Mouse (Mus musculus) spleen, embryonic (tissue): ENCODE data around the gene Cep350.

ENCODE experiments used
- CTCF ChIA-PET: fragments of 350-600 bp; sonication (Branson Sonifier 250); formaldehyde crosslinking; loops from one replicate; lab custom pipeline; 2022; lab: Charles Lee

The Cep350 gene

DNA sequence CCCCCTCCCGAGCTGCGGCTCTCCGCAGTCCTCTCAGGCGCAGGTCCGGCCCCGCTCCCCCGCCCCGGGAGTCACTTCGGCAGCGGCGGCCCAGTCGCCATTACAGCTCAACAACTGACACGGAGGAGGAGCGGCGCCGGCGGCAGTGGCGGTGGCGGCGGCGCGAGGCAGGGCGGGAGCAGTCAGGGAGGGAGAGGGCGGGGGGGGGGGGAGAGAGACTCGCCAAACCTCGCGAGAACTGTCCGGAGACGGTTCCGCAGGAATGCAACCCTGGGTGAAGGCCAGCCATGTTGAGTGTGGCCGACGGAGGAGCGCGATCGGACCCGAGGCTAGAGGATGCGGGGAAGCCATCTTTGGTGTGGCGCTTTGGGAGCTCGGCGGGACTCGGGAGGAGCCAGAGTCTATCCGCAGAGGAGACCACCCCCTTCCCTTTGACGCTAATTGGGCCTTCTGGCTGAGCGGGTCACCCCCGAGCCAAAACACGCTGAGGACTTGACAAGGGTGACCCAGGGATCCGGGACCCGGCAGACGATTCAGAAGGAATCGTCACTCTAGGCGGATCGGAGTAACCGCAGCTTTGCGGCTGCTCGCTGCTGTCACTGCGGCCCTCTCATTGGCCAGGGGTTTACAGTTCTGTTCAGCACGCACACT lies at the start of gene Cep350:
Cep350 (minus strand) TSS at position 188 of the 651 bp plus-strand sequence.
- CTCF ChIA-PET, result no interaction called here

DNA sequence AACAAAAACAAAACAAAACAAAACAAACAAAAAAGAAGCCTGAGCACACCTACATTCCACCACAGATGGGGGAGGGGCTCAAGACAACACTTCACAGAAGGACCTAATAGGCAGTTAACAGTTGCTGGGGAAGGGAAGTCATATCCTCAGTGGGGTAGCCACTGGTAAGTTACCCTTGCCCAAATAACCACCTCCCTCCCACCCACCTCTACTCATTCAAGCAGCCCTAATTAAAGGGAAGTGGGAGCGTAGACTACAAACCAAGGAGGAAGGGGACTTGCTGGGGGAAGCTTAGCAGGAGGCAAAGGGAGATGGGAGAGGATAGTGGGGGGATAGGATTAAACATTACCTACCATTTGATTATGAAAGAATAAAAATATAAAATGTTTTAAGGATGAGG lies 47.3 kb upstream of the Cep350 start:
- CTCF ChIA-PET, result no interaction called here

DNA sequence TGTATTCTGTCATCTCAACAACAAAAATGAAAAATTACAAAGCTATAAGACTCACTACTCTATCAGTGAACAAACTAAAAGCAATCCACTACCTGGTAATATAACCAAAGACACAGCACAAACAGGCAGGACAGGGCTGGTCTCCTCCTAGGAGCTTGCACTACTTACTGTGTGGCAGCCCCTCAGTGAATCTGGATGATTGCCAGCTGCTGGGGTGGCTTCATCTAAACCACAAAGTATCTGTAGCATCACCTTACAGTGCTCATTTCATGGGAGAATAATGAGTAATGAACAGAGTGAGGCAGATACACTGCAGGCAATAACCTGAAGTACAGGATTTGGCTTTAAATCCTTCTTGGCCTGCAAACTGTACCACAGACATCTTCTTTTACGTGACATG lies 46.7 kb upstream of the Cep350 start:
- CTCF ChIA-PET, result no interaction called here

DNA sequence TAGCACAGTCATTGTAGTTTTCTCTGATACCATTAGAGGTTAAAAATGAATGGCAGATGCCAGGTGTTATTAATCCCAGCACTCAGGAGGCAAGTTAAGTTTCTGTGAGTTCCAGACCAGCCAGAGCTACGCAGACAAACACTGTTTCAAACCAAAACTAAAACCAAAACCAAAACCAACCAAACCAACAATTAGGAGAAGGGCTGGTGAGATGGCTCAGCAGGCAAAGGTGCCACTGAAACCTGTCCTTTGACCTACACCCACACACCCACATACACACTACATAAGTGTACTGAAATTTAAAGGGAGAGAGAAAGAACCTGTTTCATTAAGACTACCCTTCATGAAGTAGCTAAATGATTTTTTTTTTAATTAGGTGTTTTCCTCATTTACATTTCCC lies 35.9 kb upstream of the Cep350 start:
- CTCF ChIA-PET, result interaction anchor here (0.6 to 0.7 kb wide), 2 partner anchors 14 to 39 kb away, joined by 3 to 4 read pairs; no protein-coding TSS in a partner anchor

DNA sequence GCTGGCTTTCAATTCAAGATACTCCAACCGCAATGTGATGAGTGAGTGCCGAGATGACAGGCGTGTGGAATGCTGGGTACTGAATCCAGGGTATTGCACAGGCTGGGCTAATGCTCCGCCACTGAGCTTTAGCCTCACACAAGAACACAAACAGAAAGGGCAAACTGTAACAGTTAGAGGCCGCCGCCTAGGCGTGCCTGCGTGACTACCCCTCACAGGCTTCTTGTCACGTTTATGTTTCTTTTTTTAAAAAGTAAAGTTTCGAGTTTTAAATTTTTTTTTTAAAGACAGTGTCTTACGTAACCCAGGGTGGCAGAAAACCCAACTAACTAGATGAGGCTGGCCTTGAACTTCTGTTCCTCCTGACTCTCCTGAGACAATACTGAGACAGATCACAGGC lies 32.9 kb upstream of the Cep350 start:
- CTCF ChIA-PET, result interaction anchor here (0.9 kb wide), 1 partner anchor 65 kb away, joined by 3 read pairs; no protein-coding TSS in a partner anchor

DNA sequence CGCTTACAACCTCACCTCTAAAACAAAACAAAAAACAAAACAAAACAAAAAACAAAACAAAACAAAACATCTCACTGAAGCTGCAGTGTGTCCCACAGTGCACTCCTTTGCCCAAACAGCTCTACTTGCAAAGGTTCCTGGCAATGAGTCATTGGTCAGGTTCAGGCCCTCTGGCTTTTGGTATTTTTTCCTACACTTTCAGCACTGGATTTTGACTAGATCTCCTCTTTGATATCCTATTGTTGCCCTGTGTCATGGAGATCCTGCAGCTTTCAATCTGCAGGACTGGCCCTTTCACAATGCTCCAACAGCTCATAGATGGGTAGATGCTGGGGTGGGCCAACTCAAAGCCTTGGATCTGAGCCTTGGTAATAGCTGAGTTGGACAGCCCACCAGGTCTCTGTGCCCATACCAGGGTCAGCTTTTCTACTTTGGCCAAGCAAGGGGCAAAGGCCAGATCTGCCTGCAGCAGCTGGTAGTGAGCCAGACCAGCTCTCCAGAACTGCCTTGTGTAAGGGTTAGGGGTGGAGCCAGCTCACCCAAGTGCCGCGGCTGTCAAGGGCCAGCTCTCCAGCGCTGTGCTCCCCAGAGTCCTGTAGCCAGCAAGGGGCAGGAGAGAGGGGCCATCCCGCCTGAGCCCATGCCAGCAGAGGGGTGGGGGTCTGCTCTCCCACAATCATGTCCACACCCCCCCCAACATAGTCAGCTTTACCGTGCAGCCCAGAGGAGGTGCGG lies 30.3 kb upstream of the Cep350 start:
- CTCF ChIA-PET, result interaction anchor here (0.6 kb wide), 1 partner anchor 11 kb away, joined by 3 read pairs; no protein-coding TSS in a partner anchor

DNA sequence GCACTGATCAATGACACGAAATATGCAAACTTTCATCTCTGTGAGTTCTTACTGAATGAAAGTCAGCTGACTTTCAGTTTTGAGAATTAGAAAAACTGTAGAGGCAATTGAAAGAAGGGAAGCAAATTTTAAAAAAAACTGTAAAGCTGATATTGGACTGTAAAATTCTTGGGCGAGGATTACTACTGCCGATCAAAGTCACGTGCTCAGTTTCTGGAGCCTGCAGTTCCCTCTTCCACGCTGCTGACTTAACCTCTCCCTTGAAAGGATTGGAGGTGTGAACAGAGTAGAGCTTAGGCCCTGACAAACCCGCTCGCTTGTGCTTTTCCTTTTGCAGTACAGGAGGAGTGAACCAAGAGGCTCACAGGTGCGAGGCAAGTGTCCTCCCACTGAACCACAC lies 29.3 kb upstream of the Cep350 start:
- CTCF ChIA-PET, result no interaction called here

DNA sequence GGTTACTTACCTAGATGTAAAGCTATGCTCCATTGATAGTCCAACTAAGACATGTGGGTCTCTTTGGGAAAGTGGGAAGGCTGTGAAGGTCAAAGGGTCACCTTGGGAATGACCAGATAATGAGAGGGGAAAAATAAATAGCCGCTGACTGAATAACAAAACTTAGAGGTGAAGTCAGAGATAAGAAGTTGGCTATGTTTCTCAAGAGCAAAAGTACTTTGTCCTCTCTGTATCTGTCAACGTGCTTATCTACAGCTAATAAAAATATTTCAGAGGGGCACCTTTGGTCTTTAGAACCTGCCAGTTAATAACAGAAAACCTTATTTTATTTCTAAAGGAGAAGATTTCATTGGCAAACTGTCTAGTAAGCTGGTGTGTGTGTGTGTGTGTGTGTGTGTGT lies 22.6 kb upstream of the Cep350 start:
- CTCF ChIA-PET, result no interaction called here

DNA sequence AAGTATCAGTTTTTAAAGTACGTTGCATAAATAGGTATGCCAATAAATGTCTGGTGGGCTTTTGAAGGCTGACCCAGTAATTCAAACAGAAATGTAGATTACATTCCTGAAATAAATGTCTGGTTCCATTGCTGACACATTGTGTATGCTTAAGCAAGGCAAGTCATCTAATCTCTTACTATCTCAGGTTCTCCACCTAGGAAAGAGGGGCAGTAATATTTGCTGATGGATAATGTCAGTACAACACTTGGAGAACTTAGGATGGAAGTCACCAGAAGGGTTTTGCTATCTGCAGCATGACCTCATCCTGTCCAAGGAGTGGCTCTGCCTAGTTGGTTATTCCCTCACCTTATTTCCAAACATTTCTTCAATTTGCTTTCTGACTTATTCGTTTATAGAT lies 21.5 kb upstream of the Cep350 start:
- CTCF ChIA-PET, result no interaction called here

DNA sequence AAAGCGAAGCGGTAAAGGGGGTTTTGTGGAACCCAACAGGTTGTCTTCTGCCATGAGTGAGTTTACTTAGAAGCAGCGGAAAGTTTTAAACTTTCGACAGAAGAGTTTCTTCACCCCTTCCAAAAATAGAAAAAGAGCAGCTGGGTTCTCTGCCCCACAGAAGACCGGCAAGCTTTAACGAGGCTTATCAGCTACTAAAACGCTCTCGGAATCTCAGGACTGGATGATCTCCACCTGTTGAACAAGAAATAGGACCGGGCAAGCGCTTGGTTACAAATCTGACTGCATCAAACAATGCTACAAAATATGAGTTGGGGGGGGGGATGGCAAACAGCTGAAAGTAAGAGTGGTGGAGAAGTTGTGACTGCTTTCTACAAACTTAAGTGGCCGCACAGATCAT lies 17.3 kb upstream of the Cep350 start:
- CTCF ChIA-PET, result no interaction called here

DNA sequence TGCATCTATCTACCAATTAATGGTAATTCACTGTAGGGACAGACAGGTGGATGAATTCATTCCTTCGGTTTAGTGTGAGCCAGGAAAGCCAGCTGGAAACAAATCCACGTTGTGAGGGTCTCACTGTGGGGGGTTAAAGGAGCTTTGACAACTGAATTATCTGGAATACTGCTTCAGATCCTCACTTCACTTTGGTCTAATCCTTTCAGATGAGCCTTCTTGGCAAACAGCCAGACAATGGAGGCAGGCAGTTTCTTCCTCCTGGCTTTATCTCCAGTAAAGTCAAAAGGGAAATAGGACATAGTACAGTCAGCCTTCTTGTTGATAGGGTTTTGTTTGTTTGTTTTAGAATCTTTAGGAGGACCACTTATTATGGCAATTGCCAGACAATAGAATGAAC lies 16.3 kb upstream of the Cep350 start:
- CTCF ChIA-PET, result no interaction called here

DNA sequence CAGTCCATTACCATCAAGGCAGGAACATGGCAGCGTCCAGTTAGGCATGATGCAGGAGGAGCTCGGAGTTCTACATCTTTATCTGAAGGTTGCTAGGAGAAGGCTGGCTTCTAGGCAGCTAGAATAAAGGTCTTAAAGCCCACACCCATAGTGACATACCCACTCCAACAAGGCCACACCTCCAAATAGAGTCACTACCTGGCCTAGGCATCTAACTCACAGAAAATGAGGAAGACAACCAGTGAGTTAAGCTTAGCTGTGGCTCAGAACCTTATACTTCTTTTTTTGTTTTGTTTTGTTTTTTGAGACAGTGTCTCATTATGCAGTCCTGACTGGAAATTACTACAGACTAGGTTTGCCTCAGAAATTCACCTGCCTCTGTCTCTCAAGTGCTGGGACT lies 14.6 kb upstream of the Cep350 start:
- CTCF ChIA-PET, result no interaction called here

DNA sequence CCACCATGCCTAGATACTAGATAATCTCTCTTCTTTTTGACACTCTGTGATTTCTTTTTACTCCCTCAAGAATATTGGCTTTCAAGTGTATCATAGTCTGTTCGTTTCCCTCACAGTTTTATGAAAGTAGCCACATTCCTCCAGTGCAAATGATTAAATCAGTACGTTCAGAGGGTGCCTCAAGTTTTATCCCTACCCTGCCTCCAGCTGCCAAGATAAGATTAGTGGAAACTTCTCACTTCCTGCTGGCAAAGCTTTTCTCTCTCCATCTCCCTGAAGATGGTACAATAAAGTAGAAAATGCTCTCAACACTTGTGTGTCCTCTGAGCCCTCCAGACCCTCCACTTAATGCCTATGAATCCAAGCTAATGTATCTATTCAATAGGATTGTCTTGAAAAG lies 1.9 kb upstream of the Cep350 start:
- CTCF ChIA-PET, result no interaction called here

DNA sequence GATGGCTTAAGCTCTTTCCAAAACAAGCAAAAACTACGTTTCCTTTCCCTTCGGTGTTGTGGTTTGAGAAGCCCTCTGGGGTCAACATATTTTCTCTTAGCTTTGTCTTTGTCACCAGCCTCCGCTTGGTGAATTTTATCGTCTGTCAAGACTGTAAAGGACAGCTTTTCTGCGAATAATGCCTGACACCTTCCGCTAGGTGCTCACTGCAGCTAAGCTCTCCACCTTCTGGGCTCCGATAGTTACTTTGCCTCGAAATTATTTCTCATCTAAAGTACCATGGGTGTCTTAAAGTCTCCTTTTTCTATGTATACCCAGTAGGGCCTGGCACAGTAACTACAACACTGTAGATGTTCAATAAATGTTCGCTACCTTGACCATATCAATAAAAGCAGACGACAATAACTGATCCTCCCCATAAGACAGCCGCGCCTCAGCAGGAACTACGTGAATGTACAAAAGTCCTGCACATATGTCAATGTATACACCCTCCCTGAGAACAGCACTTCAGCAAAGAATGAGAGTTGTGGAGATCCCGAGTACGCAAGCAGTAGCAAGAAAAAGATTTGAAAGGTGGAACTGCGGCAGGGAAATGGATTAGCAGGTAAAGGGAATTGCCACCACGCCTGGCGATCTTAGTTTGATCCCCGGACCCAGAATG lies 794 bp upstream of the Cep350 start:
- CTCF ChIA-PET, result interaction anchor here (0.7 kb wide), 1 partner anchor 30 kb away, joined by 9 read pairs; no protein-coding TSS in a partner anchor

DNA sequence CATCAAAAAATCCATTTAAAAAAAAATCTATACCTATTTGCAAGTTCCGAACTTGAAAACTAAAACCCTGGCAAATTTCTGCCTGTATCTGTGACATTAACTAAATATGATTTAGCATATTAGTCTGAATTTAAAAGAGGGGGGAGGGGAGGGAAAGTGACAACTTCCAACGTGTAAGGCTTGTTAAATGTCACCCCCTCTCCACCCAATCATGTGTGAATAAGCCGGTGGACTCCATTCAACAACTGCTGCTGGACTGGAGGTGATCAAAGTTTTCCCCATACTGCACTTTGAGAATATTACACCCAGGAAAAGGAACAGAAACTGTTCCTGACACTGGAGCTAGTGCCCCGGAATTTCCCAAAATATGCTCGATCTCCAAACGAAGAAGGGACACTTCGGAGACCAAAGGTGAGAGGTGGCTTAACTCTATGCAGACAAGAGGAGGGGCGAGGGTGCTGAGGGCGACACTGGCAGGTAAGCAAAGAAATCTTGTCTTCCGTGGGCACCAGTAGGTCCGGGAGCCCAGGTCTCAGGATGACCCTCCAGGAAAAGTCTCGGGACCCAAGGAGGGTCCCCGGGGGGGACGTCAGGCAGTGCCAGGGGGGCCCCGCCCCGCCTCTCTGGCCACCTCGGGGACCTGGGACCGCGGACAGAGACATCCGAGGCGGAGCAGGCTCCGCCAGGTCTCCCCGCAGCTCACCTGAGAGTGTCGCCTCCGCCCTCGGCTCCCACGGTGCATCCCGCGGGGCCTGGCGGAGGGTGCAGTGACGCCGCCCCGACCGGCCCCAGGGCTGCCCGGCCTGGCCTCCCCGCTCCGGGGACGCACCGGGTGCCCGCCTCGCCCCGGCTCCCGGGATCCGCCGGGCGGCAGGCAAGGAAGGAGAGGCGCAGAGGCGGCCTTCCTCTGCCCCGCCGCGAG lies 648 bp downstream of the Cep350 start:
- CTCF ChIA-PET, result no interaction called here

DNA sequence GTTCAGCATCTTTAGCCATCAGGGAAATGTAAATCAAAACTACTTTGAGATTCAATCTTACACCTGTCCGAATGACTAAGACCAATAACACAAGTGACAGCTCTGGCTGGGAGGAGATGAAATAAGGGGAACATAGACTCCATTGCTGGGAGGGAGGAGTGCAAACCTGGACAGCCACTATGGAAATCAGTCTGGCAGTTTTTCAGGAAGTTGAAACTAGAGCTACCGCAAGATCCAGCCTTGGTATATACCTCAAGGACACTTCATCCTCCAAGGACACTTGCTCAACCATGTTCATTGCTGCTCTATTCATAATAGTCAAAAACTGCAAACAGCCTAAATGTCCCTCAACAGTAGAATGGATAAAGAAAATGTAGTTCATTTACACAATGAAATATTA lies 23.9 kb downstream of the Cep350 start:
- CTCF ChIA-PET, result no interaction called here

DNA sequence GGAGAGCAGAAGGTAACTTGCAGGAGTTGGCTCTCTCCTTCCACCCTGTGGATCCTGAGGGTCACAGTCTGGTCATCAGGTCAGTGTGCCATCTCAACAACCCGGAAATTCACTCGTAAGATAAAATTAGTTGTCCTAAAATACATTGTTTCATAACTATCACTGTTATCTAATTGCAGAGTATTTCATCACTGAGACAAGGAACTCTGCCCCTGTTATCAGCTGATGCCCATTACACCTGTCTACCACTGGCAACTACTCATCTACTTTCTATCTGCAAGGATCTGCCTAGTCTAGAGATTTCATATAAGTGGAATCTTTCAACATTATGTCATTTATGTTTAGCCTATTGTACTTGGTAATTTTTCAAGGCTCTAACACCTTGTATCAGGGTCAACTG lies 28.7 kb downstream of the Cep350 start:
- CTCF ChIA-PET, result no interaction called here

DNA sequence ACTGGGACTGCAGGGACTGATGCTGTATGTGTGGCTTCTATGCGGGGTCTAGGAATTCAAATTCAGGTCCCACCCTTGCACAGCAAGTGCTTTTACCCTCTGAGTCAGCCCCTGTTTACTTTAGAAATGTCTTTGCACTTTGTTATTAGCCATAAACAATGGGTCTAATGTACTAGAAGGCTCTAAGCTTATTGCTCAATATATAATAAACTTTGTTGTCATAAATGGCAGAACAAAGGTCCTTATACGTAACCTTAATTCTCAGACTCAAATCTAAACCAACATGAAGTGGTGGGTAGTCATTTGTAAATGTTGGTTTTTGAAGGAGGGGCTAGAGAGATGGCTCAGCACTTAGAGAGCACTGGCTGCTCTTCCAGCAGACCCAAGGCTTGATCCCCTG lies 35.6 kb downstream of the Cep350 start:
- CTCF ChIA-PET, result no interaction called here

DNA sequence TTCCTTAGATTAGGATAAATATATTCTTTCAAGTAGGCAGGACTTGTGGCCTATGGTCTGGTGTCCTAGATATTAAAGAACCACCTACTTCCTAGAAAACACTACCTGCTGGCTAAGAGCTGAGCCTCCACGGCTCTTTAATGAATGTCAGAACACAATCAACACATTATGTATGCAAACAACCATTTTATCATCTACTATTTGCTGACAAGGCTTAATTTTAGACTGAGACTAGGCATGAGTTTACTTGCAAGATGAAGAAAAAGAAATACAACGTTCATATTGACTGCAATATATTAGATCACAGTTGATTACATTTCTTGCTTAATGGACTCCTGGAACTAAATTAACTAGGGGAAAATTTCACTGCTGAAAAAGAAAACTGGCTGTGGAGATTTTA lies 38.4 kb downstream of the Cep350 start:
- CTCF ChIA-PET, result no interaction called here

DNA sequence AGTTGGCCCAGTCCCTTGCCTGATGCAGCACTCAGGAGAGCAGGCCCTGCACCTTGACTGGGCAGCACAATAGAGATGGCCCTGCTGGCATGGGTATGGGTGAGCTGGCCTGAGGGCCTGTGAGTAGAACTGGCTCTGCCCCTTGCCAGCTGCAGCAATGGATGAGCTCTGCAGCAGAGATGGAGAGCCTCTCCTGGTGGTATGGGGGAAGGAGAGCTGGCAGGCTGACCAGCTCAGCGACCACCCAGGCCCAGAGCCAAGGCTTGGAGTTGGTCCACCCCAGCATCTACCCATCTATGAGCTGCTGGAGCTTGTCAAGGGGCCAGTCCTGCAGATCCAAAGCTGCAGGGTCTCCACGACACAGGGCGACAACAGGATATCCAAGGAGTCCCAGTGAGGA lies 69.5 kb downstream of the Cep350 start:
- CTCF ChIA-PET, result no interaction called here

DNA sequence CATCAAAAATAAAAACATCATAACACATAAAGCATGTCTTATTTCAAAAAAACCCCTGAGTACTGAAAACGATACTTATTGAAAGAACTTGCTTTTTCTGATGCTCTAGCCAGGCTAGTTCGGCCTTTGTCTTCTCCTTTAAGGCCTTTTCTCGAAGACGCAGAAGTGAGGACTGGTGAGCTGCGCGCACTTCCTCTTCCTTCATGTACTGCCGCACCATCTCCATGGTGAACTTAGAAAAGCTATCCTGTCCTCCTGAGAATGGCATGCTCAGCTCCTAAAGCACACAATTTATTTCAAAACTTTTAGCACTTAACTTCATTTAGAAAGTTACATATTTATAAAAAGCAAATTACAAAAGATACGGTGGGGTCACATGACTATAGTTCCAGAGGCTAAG lies 71.7 kb downstream of the Cep350 start:
- CTCF ChIA-PET, result no interaction called here

DNA sequence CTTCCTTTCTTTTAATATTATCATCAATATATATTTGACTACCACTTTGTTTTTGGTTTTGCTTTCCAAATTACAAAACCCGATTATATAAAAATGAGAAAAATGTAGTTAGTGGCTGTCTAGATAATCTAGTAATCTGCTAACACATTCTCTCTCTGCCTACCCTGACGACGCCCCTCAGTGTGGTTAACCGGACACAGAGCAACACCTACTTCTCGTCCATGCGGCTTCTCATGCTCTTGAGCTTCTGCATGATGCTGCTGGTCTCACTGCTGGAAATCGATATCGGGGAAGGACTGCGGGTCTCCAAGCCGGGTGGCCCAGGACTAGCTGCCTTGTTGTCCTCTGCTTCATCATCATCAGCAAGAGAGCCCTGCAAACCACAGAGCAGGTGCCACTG lies 78.7 kb downstream of the Cep350 start:
- CTCF ChIA-PET, result no interaction called here
